Mouse (Mus musculus): Measurements from ENCODE around the gene Tgfb3. TPM values are rescaled to one million over a fixed set of nuclear protein-coding genes. Genes with fewer than 3 reads are reported as not detected.

The Tgfb3 gene
- total and polyA plus RNA-seq, 2 experiments from 2014 or later, result 12.1 to 14.2 TPM

GRCm38 (mm10) chr12:86103391-86103790 lies 24.6 kb upstream of the Tgfb3 start:
- H3K9ac ChIP-seq (replicated peaks; ENCODE audit: low read depth, low read length), result peak overlapping the region; percentile 21; the same call in 1 of the 2 replicates
- H3K4me1 ChIP-seq (ENCODE audit: control insufficient read depth, insufficient read depth), result peaks cover 50% of the 10 kb centered on the region
- H3K4me2 ChIP-seq (ENCODE audit: low read depth, low read length), result no peak overlapping the region
- no peaks in the 10 kb centered on the region for H3K27me3 ChIP-seq (ENCODE audit: control insufficient read depth, insufficient read depth, low read length)
- no peak for DNase-seq (ENCODE audit: low spot score)
- TF ChIP-seq EP300 (IDR thresholded peaks at IDR 0.05; ENCODE audit: low read depth) (no peak), CTCF (IDR thresholded peaks at IDR 0.05; ENCODE audit: low read depth) (no peak)
- 0 out of 2 replicates have a peak, but pooled peaks cover 2% of the 10 kb centered on the region for H3K36me3 ChIP-seq (replicated peaks; ENCODE audit: control insufficient read depth, insufficient read depth, low read length)
- 51% methylated on average over 11 of the region's 11 CpGs for WGBS
- H3K27ac ChIP-seq (ENCODE audit: low read depth), result peak overlapping the region; percentile 98
- no peak overlapping the region for H3K4me3 ChIP-seq (ENCODE audit: low read depth, low read length)
- no peaks in the 10 kb centered on the region for H3K9me3 ChIP-seq (replicated peaks; ENCODE audit: control insufficient read depth, low read length)
- ATAC-seq (ENCODE audit: insufficient read depth, low read depth), result no peak

DNA sequence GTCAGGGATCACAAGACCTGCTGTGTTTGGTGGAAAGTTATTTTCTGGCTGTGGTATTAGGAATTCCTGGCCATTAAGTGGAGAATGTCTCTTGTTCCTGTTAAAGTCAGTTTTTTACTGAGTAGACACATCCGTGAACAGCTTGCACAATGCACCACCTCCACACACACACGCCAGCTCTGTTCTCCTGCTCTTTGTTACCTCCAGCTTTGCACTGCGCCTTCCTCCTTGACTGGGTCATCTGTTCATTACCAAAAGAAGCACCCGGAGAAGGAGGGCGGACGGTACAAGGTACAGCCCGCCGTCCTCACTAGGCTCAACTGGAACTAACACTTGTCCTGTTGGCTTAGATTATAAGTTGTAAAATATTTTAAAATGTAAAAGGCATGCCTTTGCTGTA lies 23.8 kb upstream of the Tgfb3 start:
- Histone ChIP-seq H3K4me1 (ENCODE audit: control insufficient read depth, insufficient read depth) (peaks cover 51% of the 10 kb centered on the region), H3K27ac (ENCODE audit: low read depth) (peak overlapping the region; percentile 98), H3K36me3 (replicated peaks; ENCODE audit: control insufficient read depth, insufficient read depth, low read length) (no peaks in the 10 kb centered on the region), H3K9me3 (replicated peaks; ENCODE audit: control insufficient read depth, low read length) (no peaks in the 10 kb centered on the region), H3K4me3 (ENCODE audit: low read depth, low read length) (no peak overlapping the region), H3K27me3 (ENCODE audit: control insufficient read depth, insufficient read depth, low read length) (no peaks in the 10 kb centered on the region), H3K4me2 (ENCODE audit: low read depth, low read length) (no peak overlapping the region), H3K9ac (replicated peaks; ENCODE audit: low read depth, low read length) (no peak overlapping the region)
- no peak for TF ChIP-seq EP300 (IDR thresholded peaks at IDR 0.05; ENCODE audit: low read depth)
- no peak for TF ChIP-seq CTCF (IDR thresholded peaks at IDR 0.05; ENCODE audit: low read depth)
- no peak for ATAC-seq (ENCODE audit: insufficient read depth, low read depth)
- DNase-seq (ENCODE audit: low spot score), result no peak
- 75% methylated on average over 8 of the region's 8 CpGs for WGBS

DNA sequence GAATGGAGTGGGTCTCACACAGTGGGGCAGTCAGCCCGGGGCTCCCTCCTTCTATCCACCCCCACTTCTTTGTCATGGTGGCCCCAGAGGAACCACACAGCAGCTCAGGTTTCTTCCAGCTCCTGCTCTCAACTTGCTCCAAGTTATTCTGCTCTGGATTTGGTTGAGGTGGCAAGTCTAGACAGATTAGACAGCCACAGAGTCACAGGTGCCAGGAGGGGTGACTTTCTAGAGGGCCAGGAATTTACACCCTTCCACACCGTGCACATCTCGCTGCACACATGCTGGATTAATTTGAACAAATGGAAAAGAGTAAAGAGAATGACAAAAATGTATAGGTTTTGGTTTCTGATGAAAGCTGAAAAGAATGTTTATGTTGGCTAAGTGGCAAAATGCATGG lies 21.9 kb upstream of the Tgfb3 start:
- Histone ChIP-seq H3K4me1 (ENCODE audit: control insufficient read depth, insufficient read depth) (peaks cover 54% of the 10 kb centered on the region), H3K4me2 (ENCODE audit: low read depth, low read length) (no peak overlapping the region), H3K27me3 (ENCODE audit: control insufficient read depth, insufficient read depth, low read length) (no peaks in the 10 kb centered on the region), H3K9me3 (replicated peaks; ENCODE audit: control insufficient read depth, low read length) (no peaks in the 10 kb centered on the region), H3K9ac (replicated peaks; ENCODE audit: low read depth, low read length) (no peak overlapping the region), H3K36me3 (replicated peaks; ENCODE audit: control insufficient read depth, insufficient read depth, low read length) (no peaks in the 10 kb centered on the region), H3K4me3 (ENCODE audit: low read depth, low read length) (no peak overlapping the region), H3K27ac (ENCODE audit: low read depth) (peak overlapping the region; percentile 74)
- ATAC-seq (ENCODE audit: insufficient read depth, low read depth), result no peak
- TF ChIP-seq CTCF (IDR thresholded peaks at IDR 0.05; ENCODE audit: low read depth) (no peak), EP300 (IDR thresholded peaks at IDR 0.05; ENCODE audit: low read depth) (no peak)
- no peak for DNase-seq (ENCODE audit: low spot score)
- WGBS, result 70% methylated on average over 3 of the region's 3 CpGs

DNA sequence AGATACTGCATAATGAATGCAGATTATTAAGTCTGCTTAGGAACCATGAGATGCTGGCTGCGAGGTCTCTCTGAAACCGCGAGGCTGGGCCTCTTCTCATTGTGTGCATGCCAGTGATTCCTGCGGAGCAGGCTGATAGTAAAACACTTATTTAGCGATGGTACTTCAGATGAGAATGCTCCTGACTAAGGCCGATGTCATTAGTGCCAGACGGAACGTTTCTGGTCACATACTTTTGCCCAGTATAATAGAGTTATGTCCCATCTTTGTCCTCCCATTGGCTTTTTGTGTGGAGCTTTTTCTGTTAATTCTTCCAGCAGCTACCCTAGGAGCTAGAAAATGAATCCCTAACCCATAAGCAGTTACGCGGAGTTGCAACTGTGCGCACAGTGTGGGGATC lies 18.9 kb upstream of the Tgfb3 start:
- WGBS, result 44% methylated on average over 11 of the region's 11 CpGs
- Histone ChIP-seq H3K4me2 (ENCODE audit: low read depth, low read length) (no peak overlapping the region), H3K36me3 (replicated peaks; ENCODE audit: control insufficient read depth, insufficient read depth, low read length) (no peaks in the 10 kb centered on the region), H3K9ac (replicated peaks; ENCODE audit: low read depth, low read length) (no peak overlapping the region), H3K27me3 (ENCODE audit: control insufficient read depth, insufficient read depth, low read length) (no peaks in the 10 kb centered on the region), H3K4me1 (ENCODE audit: control insufficient read depth, insufficient read depth) (peaks cover 29% of the 10 kb centered on the region), H3K4me3 (ENCODE audit: low read depth, low read length) (no peak overlapping the region), H3K9me3 (replicated peaks; ENCODE audit: control insufficient read depth, low read length) (no peaks in the 10 kb centered on the region), H3K27ac (ENCODE audit: low read depth) (peak overlapping the region; percentile 54)
- TF ChIP-seq CTCF (IDR thresholded peaks at IDR 0.05; ENCODE audit: low read depth) (no peak), EP300 (IDR thresholded peaks at IDR 0.05; ENCODE audit: low read depth) (no peak)
- DNase-seq (ENCODE audit: low spot score) (no peak), ATAC-seq (ENCODE audit: insufficient read depth, low read depth) (no peak)

GRCm38 (mm10) chr12:86095806-86096205 lies 17.0 kb upstream of the Tgfb3 start:
- Histone ChIP-seq H3K27me3 (ENCODE audit: control insufficient read depth, insufficient read depth, low read length) (no peaks in the 10 kb centered on the region), H3K4me2 (ENCODE audit: low read depth, low read length) (no peak overlapping the region), H3K27ac (ENCODE audit: low read depth) (no peak overlapping the region), H3K4me1 (ENCODE audit: control insufficient read depth, insufficient read depth) (peaks cover 24% of the 10 kb centered on the region), H3K4me3 (ENCODE audit: low read depth, low read length) (no peak overlapping the region), H3K36me3 (replicated peaks; ENCODE audit: control insufficient read depth, insufficient read depth, low read length) (no peaks in the 10 kb centered on the region), H3K9me3 (replicated peaks; ENCODE audit: control insufficient read depth, low read length) (no peaks in the 10 kb centered on the region), H3K9ac (replicated peaks; ENCODE audit: low read depth, low read length) (no peak overlapping the region)
- TF ChIP-seq CTCF (IDR thresholded peaks at IDR 0.05; ENCODE audit: low read depth) (no peak), EP300 (IDR thresholded peaks at IDR 0.05; ENCODE audit: low read depth) (no peak)
- WGBS, result 92% methylated on average over 4 of the region's 4 CpGs
- ATAC-seq (ENCODE audit: insufficient read depth, low read depth) (no peak), DNase-seq (ENCODE audit: low spot score) (no peak)

GRCm38 (mm10) chr12:86094075-86094474 lies 15.2 kb upstream of the Tgfb3 start:
- no peak overlapping the region for H3K27ac ChIP-seq (ENCODE audit: low read depth)
- WGBS, result 84% methylated on average over 4 of the region's 4 CpGs
- no peak for TF ChIP-seq EP300 (IDR thresholded peaks at IDR 0.05; ENCODE audit: low read depth)
- TF ChIP-seq CTCF (IDR thresholded peaks at IDR 0.05; ENCODE audit: low read depth), result no peak
- no peaks in the 10 kb centered on the region for H3K9me3 ChIP-seq (replicated peaks; ENCODE audit: control insufficient read depth, low read length)
- peaks cover 9% of the 10 kb centered on the region; the same call in 1 of the 2 replicates for H3K36me3 ChIP-seq (replicated peaks; ENCODE audit: control insufficient read depth, insufficient read depth, low read length)
- no peak for ATAC-seq (ENCODE audit: insufficient read depth, low read depth)
- H3K27me3 ChIP-seq (ENCODE audit: control insufficient read depth, insufficient read depth, low read length), result no peaks in the 10 kb centered on the region
- no peak overlapping the region for H3K9ac ChIP-seq (replicated peaks; ENCODE audit: low read depth, low read length)
- DNase-seq (ENCODE audit: low spot score), result no peak
- peaks cover 18% of the 10 kb centered on the region for H3K4me1 ChIP-seq (ENCODE audit: control insufficient read depth, insufficient read depth)
- no peak overlapping the region for H3K4me3 ChIP-seq (ENCODE audit: low read depth, low read length)
- no peak overlapping the region for H3K4me2 ChIP-seq (ENCODE audit: low read depth, low read length)

Data from heart, postnatal 0 days (tissue).